Comparison of ENCODE assay signal across 14 mouse cellular contexts in the genomic region with DNA sequence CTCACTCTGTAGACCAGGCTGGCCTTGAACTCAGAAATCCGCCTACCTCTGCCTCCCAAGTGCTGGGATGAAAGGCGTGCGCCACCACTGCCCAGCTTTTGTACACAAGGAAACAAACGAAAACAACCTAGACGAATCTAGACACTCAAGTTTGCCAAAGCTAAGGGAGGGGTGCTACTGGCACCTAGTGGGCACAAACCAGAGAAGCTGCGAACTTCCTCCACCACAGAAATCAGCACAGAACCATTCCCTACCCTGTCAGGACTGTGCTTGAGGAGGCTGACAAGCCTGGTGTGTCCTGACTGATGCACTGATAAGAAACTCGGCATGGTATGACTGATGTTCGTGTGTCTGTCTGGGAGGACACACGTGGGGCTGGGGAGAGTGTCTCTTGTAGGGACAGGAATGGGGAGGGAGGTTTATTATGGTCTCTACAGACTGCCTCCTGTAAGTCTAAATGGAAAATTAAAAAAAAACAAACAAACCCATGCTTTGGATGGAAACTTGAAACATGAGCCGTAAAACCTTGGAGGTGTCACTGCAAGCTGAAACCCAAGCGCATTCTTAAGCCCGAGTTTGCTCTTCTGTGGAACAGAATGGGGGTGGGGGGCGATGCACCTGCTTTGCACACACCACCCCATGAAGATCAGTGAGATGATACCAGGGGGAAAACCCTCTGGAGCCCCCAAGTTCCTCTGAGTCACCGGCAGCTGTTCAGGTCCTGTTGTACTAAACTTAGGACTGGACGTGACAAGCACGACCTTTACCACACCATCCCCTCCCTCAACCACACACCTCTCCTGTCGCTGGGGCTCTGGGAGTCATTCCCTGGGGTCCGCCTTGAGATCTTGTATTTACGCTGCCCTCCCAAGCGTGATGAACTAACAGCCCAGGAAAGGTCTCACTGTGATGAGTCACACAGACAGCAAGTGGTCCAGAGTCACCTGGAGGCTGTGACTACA. TPM values are rescaled to one million over a fixed set of nuclear protein-coding genes. Genes with fewer than 3 reads are reported as not detected.
A peak's percentile ranks its signal among the peaks of the same experiment; 100 is the strongest.
DNase-seq lines count a peak whose midpoint lies in the region; TF ChIP-seq lines count a peak whose summit lies in the region.
"Had no signal": no experiment of that assay in that cellular context is flagged by ENCODE, and none has a peak within 500 bp of the region (broad histone marks: within the 10 kb centered on the region; RNA-seq: fewer than 3 reads in every experiment).

No protein-coding gene starts in this region.

- WGBS in lung, adult 2 months = 60% methylated on average over 20 of the region's 20 CpGs

- H3K4me3 ChIP-seq in lung, adult 2 months (replicated peaks; ENCODE audit: extremely low read depth, low read depth, low read length) = no peak overlapping the region
- H3K4me3 ChIP-seq: hindbrain, embryonic 15.5 days; liver, embryonic 13.5 days; midbrain, embryonic 12.5 days had no signal

- TF ChIP-seq CTCF in lung, adult 2 months (IDR thresholded peaks at IDR 0.05; ENCODE audit: insufficient read depth, low read length) = no peak

- no peak for TF ChIP-seq POLR2A in lung, adult 2 months (IDR thresholded peaks at IDR 0.05; ENCODE audit: borderline replicate concordance, extremely low read depth, low read depth, low read length)

- DNase-seq in cerebellum, adult 9-10 months = peak; percentile 46
- no peak for DNase-seq in cerebellum, adult 8-10 months
- peak; percentile 17 to 20 for DNase-seq in layer of hippocampus, postnatal 36 days
- DNase-seq in layer of hippocampus, adult 9-11 months = no peak
- DNase-seq in A20 (ENCODE audit: low read depth, low spot score) = peak; percentile 30
- peak; percentile 24 to 27 for DNase-seq in cerebellum, postnatal 14 days
- no peak for DNase-seq in thymus, postnatal 14 days
- DNase-seq in lung, adult 2 months = no peak
- DNase-seq: liver, embryonic 13.5 days had no signal

- peaks cover 4% of the 10 kb centered on the region; the same call in 1 of the 2 replicates for H3K4me1 ChIP-seq in lung, adult 2 months (ENCODE audit: control insufficient read depth, insufficient read depth, low read length)

RNA-seq across cellular contexts. Expression of gene Stambp, which starts 3.3 kb away (rescaled TPM):
- total RNA-seq in layer of hippocampus, postnatal 36 days (2021) = 10 to 100 TPM; 34.3 to 34.7 TPM
- 10.7 and 14.0 TPM in 2 replicates for polyA plus RNA-seq in lung, adult 2 months (2012; rRNA removed)

RNA-seq across cellular contexts. Expression of gene Actg2, which starts 33.1 kb away (rescaled TPM):
- total RNA-seq in layer of hippocampus, postnatal 36 days (2021) = not detected
- 64.6 and 108 TPM in 2 replicates for polyA plus RNA-seq in lung, adult 2 months (2012; rRNA removed)
- total RNA-seq: common myeloid progenitor, adult 5-6 weeks; layer of hippocampus, postnatal 25 days; neutrophil, adult 5-6 weeks had no signal

Comparison
In these comparisons a context has a peak if more than half of its experiments do, and no peak if none do; other contexts are left out.
1. DNase-seq: peak in cerebellum, adult 9-10 months (single experiment), layer of hippocampus, postnatal 36 days (2 of 2), A20 (single experiment) and cerebellum, postnatal 14 days (2 of 2); none in cerebellum, adult 8-10 months (single experiment), layer of hippocampus, adult 9-11 months (single experiment), thymus, postnatal 14 days (single experiment) and lung, adult 2 months (single experiment).